Mouse (Mus musculus): ENCODE results near the gene Iscu.

- TF ChIP-seq CTCF (IDR thresholded peaks at IDR 0.05; ENCODE audit: low read depth) = no peak
- no peak for TF ChIP-seq EP300 (IDR thresholded peaks at IDR 0.05; ENCODE audit: low read depth)
Measured at GRCm38 (mm10) chr5:113723567-113724237, 48.8 kb upstream of the Iscu start.

Measured in heart, postnatal 0 days (tissue).